Mouse (Mus musculus): Measurements from ENCODE around the gene Mboat7. TPM values are rescaled to one million over a fixed set of nuclear protein-coding genes. Genes with fewer than 3 reads are reported as not detected.
A peak's percentile ranks its signal among the peaks of the same experiment; 100 is the strongest.

The Mboat7 gene
- polyA plus RNA-seq, 1 experiment from 2014 or later = 22.0 TPM

DNA sequence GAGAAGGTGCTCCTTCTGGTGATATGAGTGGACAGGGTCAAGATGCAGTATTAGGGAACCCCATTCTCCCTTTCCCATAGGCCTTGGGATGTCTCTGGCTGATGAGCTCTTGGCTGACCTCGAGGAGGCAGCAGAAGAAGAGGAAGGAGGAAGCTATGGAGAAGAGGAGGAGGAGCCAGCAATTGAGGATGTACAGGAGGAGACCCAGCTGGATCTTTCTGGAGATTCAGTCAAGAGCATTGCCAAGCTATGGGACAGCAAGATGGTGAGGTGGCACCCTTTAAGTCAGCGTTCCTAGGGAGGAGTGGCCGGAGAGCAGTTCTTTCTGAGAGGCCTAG, 62.9 kb downstream of the Mboat7 start:
- no peaks in the 10 kb centered on the region for H3K9me3 ChIP-seq (replicated peaks; ENCODE audit: control insufficient read depth, low read length)
- peak overlapping the region; percentile 72 for H3K4me3 ChIP-seq (ENCODE audit: low read depth, low read length)
- ATAC-seq (ENCODE audit: low read depth) = no peak
- peaks cover 4% of the 10 kb centered on the region; the same call in 1 of the 2 replicates for H3K36me3 ChIP-seq (ENCODE audit: control insufficient read depth, insufficient read depth)
- no peak overlapping the region for H3K27ac ChIP-seq (ENCODE audit: low read length)
- H3K27me3 ChIP-seq (ENCODE audit: control insufficient read depth, insufficient read depth, low read depth, low read length) = no peaks in the 10 kb centered on the region
- peak overlapping the region; percentile 62 for H3K9ac ChIP-seq (ENCODE audit: low read depth, low read length)
- WGBS (ENCODE audit: insufficient replicate concordance) = 48% methylated on average over 3 of the region's 3 CpGs
- H3K4me1 ChIP-seq (ENCODE audit: control insufficient read depth, low read depth, low read length) = peaks cover 17% of the 10 kb centered on the region
- H3K4me2 ChIP-seq (ENCODE audit: low read depth, low read length) = peak overlapping the region; percentile 94

DNA sequence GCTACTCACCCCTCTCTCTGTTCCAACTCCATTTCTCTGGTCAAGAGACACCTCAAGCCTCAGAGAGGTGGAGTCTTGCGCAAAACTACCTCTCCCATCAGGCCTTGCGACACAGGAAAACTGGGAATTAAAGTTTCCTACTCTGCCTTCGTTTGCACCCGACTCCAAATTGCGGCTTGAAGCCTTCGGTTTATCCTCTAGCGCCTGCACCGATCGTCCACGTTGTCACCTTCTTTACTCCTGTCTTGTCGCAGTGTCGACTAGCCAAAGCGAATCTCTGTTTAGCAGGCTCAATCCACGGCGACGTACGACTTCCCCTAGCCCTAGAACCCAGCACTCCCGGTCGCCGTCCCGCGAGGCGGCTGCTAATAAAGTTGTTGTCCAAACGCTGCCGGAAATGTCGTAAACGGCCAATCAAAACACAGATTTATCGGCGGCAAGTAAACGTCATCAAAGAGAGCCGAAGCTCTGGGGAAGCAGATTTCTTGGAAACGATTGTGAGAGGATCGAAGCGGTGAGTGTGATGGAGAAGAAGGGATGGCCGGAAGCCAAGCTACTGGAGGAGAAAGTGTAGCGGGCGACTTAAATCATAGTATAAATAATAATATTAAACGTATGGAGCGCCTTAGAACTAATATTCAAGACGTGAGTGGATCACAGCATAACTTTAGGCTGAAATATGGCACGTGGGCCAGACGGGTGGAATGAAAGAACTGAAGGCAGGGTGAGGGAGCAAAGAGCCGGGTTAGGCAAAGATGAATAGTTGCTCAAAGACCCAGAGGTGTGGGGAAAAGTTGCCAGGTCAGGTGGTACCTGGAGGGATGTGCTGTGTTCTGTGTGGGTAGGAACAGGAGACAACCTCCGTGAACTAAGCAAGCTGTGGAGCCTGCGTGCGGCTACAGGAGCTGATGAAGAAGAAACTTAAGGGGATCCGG, 63.5 kb downstream of the Mboat7 start, which contains the start of the genes Tfpt and Prpf31:
Tfpt (minus strand) TSS at position 387 of the 935 bp plus-strand sequence.
Prpf31 (plus strand) TSS at position 443 of the 935 bp plus-strand sequence.
- Histone ChIP-seq H3K27me3 (ENCODE audit: control insufficient read depth, insufficient read depth, low read depth, low read length) (no peaks in the 10 kb centered on the region), H3K36me3 (ENCODE audit: control insufficient read depth, insufficient read depth) (peaks cover 5% of the 10 kb centered on the region; the same call in 1 of the 2 replicates), H3K9me3 (replicated peaks; ENCODE audit: control insufficient read depth, low read length) (no peaks in the 10 kb centered on the region), H3K4me1 (ENCODE audit: control insufficient read depth, low read depth, low read length) (peaks cover 17% of the 10 kb centered on the region), H3K9ac (ENCODE audit: low read depth, low read length) (peak within 1 kb of the TSS; percentile 79), H3K27ac (ENCODE audit: low read length) (peak within 1 kb of the TSS; percentile 83), H3K4me3 (ENCODE audit: low read depth, low read length) (peak within 1 kb of the TSS; percentile 72), H3K4me2 (ENCODE audit: low read depth, low read length) (peak within 1 kb of the TSS; percentile 94)
- under 1% methylated on average over 47 of the region's 47 CpGs for WGBS (ENCODE audit: insufficient replicate concordance)
- peak; percentile 90 for ATAC-seq (ENCODE audit: low read depth)

DNA sequence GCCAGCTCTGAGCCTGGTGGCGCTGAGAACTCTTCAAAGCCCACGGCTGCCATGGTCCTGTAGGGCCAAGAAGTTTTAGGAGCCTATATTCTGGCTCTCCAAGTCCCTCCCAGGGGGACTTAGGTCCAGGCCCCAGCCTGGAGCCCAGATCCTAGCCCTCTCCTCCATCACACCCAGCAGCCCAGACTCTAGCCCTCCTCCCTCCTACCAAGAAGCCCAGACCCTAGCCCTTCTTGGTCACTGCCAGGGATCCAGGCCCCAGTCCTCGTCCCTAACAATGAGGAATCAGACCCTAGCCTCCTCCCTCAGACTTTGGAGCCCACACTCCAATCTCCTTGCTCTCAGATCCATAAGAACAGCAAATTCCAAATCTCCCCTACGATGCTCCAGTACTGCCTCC, 64.3 kb downstream of the Mboat7 start:
- peaks cover 8% of the 10 kb centered on the region for H3K36me3 ChIP-seq (ENCODE audit: control insufficient read depth, insufficient read depth)
- peaks cover 17% of the 10 kb centered on the region for H3K4me1 ChIP-seq (ENCODE audit: control insufficient read depth, low read depth, low read length)
- peak overlapping the region; percentile 83 for H3K27ac ChIP-seq (ENCODE audit: low read length)
- H3K4me2 ChIP-seq (ENCODE audit: low read depth, low read length) = peak overlapping the region; percentile 94
- WGBS (ENCODE audit: insufficient replicate concordance) = 29% methylated on average over 4 of the region's 4 CpGs
- no peaks in the 10 kb centered on the region for H3K27me3 ChIP-seq (ENCODE audit: control insufficient read depth, insufficient read depth, low read depth, low read length)
- H3K9me3 ChIP-seq (replicated peaks; ENCODE audit: control insufficient read depth, low read length) = no peaks in the 10 kb centered on the region
- H3K4me3 ChIP-seq (ENCODE audit: low read depth, low read length) = peak overlapping the region; percentile 72
- peak overlapping the region; percentile 79 for H3K9ac ChIP-seq (ENCODE audit: low read depth, low read length)
- ATAC-seq (ENCODE audit: low read depth) = no peak

Small RNAs within 50 kb of the gene (microRNA-seq; reads per million reads assigned to microRNA genes)
- 1.7 reads per million for gene Mir3572

Other genes with a start within 250 kb of the Mboat7 start
- 0.14 and 0.21 TPM in 2 replicates for gene Tarm1, start 190.9 kb downstream of the Mboat7 start, polyA plus RNA-seq (2015; fragmentation: Nextera tagmentation; extraction: Ambion mirVana)
- gene Oscar, start 77.4 kb downstream of the Mboat7 start, polyA plus RNA-seq (2015; fragmentation: Nextera tagmentation; extraction: Ambion mirVana) = 0.18 TPM in 1 of 2 replicates, not detected in the other
- 249 and 272 TPM in 2 replicates for gene Ndufa3, start 76.2 kb downstream of the Mboat7 start, polyA plus RNA-seq (2015; fragmentation: Nextera tagmentation; extraction: Ambion mirVana)
- gene Tfpt, start 63.6 kb downstream of the Mboat7 start, polyA plus RNA-seq (2015; fragmentation: Nextera tagmentation; extraction: Ambion mirVana) = 8.1 and 9.0 TPM in 2 replicates
- gene Prpf31, start 63.5 kb downstream of the Mboat7 start, polyA plus RNA-seq (2015; fragmentation: Nextera tagmentation; extraction: Ambion mirVana) = 36.9 and 41.4 TPM in 2 replicates
- gene Cnot3, start 48.3 kb downstream of the Mboat7 start, polyA plus RNA-seq (2015; fragmentation: Nextera tagmentation; extraction: Ambion mirVana) = 18.3 and 22.3 TPM in 2 replicates
- gene Leng1, start 27.7 kb downstream of the Mboat7 start, polyA plus RNA-seq (2015; fragmentation: Nextera tagmentation; extraction: Ambion mirVana) = 5.7 and 6.0 TPM in 2 replicates
- gene Tmc4, start 16.0 kb downstream of the Mboat7 start, polyA plus RNA-seq (2015; fragmentation: Nextera tagmentation; extraction: Ambion mirVana) = 4.5 and 4.6 TPM in 2 replicates
- gene Tsen34, start 660 bp downstream of the Mboat7 start, polyA plus RNA-seq (2015; fragmentation: Nextera tagmentation; extraction: Ambion mirVana) = 41.1 and 41.9 TPM in 2 replicates
- gene Rps9, start 10.5 kb upstream of the Mboat7 start, polyA plus RNA-seq (2015; fragmentation: Nextera tagmentation; extraction: Ambion mirVana) = 666 and 772 TPM in 2 replicates
- gene Pirb, start 26.9 kb upstream of the Mboat7 start, polyA plus RNA-seq (2015; fragmentation: Nextera tagmentation; extraction: Ambion mirVana) = 6.0 and 7.4 TPM in 2 replicates
- 0.14 and 0.18 TPM in 2 replicates for gene Gm15448, start 132.2 kb upstream of the Mboat7 start, polyA plus RNA-seq (2015; fragmentation: Nextera tagmentation; extraction: Ambion mirVana)
- gene Pira2, start 151.5 kb upstream of the Mboat7 start, polyA plus RNA-seq (2015; fragmentation: Nextera tagmentation; extraction: Ambion mirVana) = 2.1 and 2.3 TPM in 2 replicates
- gene Gm14548, start 204.6 kb upstream of the Mboat7 start, polyA plus RNA-seq (2015; fragmentation: Nextera tagmentation; extraction: Ambion mirVana) = 1.2 and 1.6 TPM in 2 replicates
- gene Lilra6, start 222.0 kb upstream of the Mboat7 start, polyA plus RNA-seq (2015; fragmentation: Nextera tagmentation; extraction: Ambion mirVana) = 1.0 and 1.6 TPM in 2 replicates

Measured in liver, embryonic 16.5 days (tissue).